Mouse (Mus musculus) hindbrain, embryonic 12.5 days (tissue): ENCODE measurements around the gene Igf1r. TPM values are rescaled to one million over a fixed set of nuclear protein-coding genes. Genes with fewer than 3 reads are reported as not detected.

Experiments
- ATAC-seq: fragments of 200-750 bp; cut with Nextera tagmentation; 2 replicates; pipeline ENCODE4 v1.8.0; 2017; ENCODE audit warnings: moderate TSS enrichment; ENCODE audit not compliant: low FRiP score
- H3K27ac ChIP-seq: fragments of 300-500 bp; sonication (generic); 2 replicates; pipeline ENCODE4 v1.5.1; 2016; ENCODE audit warnings: mild to moderate bottlenecking
- H3K27me3 ChIP-seq: fragments of 300-500 bp; sonication (generic); 2 replicates; pipeline ENCODE4 v1.6.1; 2016; ENCODE audit warnings: mild to moderate bottlenecking
- H3K36me3 ChIP-seq: fragments of 300-500 bp; sonication (generic); 2 replicates; pipeline ENCODE4 v1.6.1; 2016; ENCODE audit warnings: mild to moderate bottlenecking
- H3K4me1 ChIP-seq: fragments of 300-500 bp; sonication (generic); 2 replicates; pipeline ENCODE4 v1.6.1; 2016
- H3K4me2 ChIP-seq: fragments of 300-500 bp; sonication (generic); replicated peaks from 2 replicates; pipeline ENCODE4 v1.6.1; 2016; ENCODE audit warnings: mild to moderate bottlenecking
- H3K4me3 ChIP-seq: fragments of 300-500 bp; sonication (generic); 2 replicates; pipeline ENCODE4 v1.5.1; 2016; ENCODE audit warnings: mild to moderate bottlenecking
- H3K9ac ChIP-seq: fragments of 300-500 bp; sonication (generic); 2 replicates; pipeline ENCODE4 v1.6.1; 2016; ENCODE audit warnings: mild to moderate bottlenecking, moderate library complexity
- H3K9me3 ChIP-seq: fragments of 300-500 bp; sonication (generic); replicated peaks from 2 replicates; pipeline ENCODE4 v1.6.1; 2016; ENCODE audit warnings: mild to moderate bottlenecking
- WGBS: fragments of 180-500 bp; shearing (Covaris S2); methylation state at CpG from one replicate; pipeline ENCODE4 v1.1.7; 2016; 5-methylcytosine and 5-hydroxymethylcytosine counted together
- polyA plus RNA-seq: library from polyadenylated mRNA; unstranded; fragments of >200 nt; fragmentation: Nextera tagmentation; extraction: Ambion mirVana; gene quantifications from 2 replicates; pipeline ENCODE4 v1.2.1, GENCODE M21; 2016

Gene Igf1r
- polyA plus RNA-seq, 1 experiment from 2014 or later = 42.3 TPM

- no peak for ATAC-seq
- H3K27ac ChIP-seq = 0 out of 2 replicates have a peak overlapping the region, but pooled peaks have one; percentile 7
- no peaks in the 10 kb centered on the region for H3K36me3 ChIP-seq
- 78% methylated on average over 14 of the region's 14 CpGs for WGBS
- peaks cover 45% of the 10 kb centered on the region for H3K4me1 ChIP-seq
- no peak overlapping the region for H3K4me2 ChIP-seq
- H3K9ac ChIP-seq = no peak overlapping the region
- H3K4me3 ChIP-seq = no peak overlapping the region
- H3K27me3 ChIP-seq = no peaks in the 10 kb centered on the region
- H3K9me3 ChIP-seq = no peaks in the 10 kb centered on the region
Measured at GRCm38 (mm10) chr7:68072524-68073459, 120.2 kb downstream of the Igf1r start.

- Histone ChIP-seq H3K4me2 (no peak overlapping the region), H3K9me3 (no peaks in the 10 kb centered on the region), H3K27me3 (no peaks in the 10 kb centered on the region), H3K9ac (no peak overlapping the region), H3K27ac (no peak overlapping the region), H3K36me3 (no peaks in the 10 kb centered on the region), H3K4me3 (no peak overlapping the region), H3K4me1 (peaks cover 46% of the 10 kb centered on the region)
- no peak for ATAC-seq
- 48% methylated on average over 8 of the region's 8 CpGs for WGBS
Measured at GRCm38 (mm10) chr7:68073460-68073806, 120.8 kb downstream of the Igf1r start.

- Histone ChIP-seq H3K9ac (no peak overlapping the region), H3K27me3 (no peaks in the 10 kb centered on the region), H3K4me3 (no peak overlapping the region), H3K9me3 (no peaks in the 10 kb centered on the region), H3K4me1 (peaks cover 47% of the 10 kb centered on the region), H3K4me2 (no peak overlapping the region), H3K36me3 (no peaks in the 10 kb centered on the region), H3K27ac (no peak overlapping the region)
- 90% methylated on average over 11 of the region's 11 CpGs for WGBS
- ATAC-seq = no peak
Measured at GRCm38 (mm10) chr7:68074748-68075147, 122.1 kb downstream of the Igf1r start.

GRCm38 (mm10) chr7:68075401-68075800 is 122.8 kb downstream of the Igf1r start:
- Histone ChIP-seq H3K9ac (no peak overlapping the region), H3K27ac (no peak overlapping the region), H3K4me3 (no peak overlapping the region), H3K36me3 (no peaks in the 10 kb centered on the region), H3K9me3 (no peaks in the 10 kb centered on the region), H3K4me1 (peaks cover 48% of the 10 kb centered on the region), H3K4me2 (no peak overlapping the region), H3K27me3 (no peaks in the 10 kb centered on the region)
- no peak for ATAC-seq
- 82% methylated on average over 3 of the region's 3 CpGs for WGBS

- no peaks in the 10 kb centered on the region for H3K27me3 ChIP-seq
- H3K4me3 ChIP-seq = no peak overlapping the region
- no peaks in the 10 kb centered on the region for H3K36me3 ChIP-seq
- peaks cover 55% of the 10 kb centered on the region for H3K4me1 ChIP-seq
- H3K4me2 ChIP-seq = no peak overlapping the region
- H3K9ac ChIP-seq = no peak overlapping the region
- H3K27ac ChIP-seq = no peak overlapping the region
- ATAC-seq = no peak
- 46% methylated on average over 11 of the region's 11 CpGs for WGBS
- no peaks in the 10 kb centered on the region for H3K9me3 ChIP-seq
Measured at GRCm38 (mm10) chr7:68080122-68080845, 127.7 kb downstream of the Igf1r start.

GRCm38 (mm10) chr7:68085338-68085737 is 132.7 kb downstream of the Igf1r start:
- Histone ChIP-seq H3K36me3 (no peaks in the 10 kb centered on the region), H3K9ac (0 out of 2 replicates have a peak overlapping the region, but pooled peaks have one; percentile 5), H3K4me1 (peaks cover 67% of the 10 kb centered on the region), H3K4me3 (no peak overlapping the region), H3K27ac (peak overlapping the region; percentile 91), H3K9me3 (no peaks in the 10 kb centered on the region), H3K4me2 (peak overlapping the region; percentile 36), H3K27me3 (no peaks in the 10 kb centered on the region)
- peak; percentile 85 for ATAC-seq
- under 1% methylated on average over 12 of the region's 12 CpGs for WGBS

GRCm38 (mm10) chr7:68085870-68086341 is 133.3 kb downstream of the Igf1r start:
- no peak overlapping the region for H3K4me3 ChIP-seq
- peak overlapping the region; percentile 91 for H3K27ac ChIP-seq
- peaks cover 64% of the 10 kb centered on the region for H3K4me1 ChIP-seq
- ATAC-seq = peak; percentile 57
- no peaks in the 10 kb centered on the region for H3K9me3 ChIP-seq
- H3K27me3 ChIP-seq = no peaks in the 10 kb centered on the region
- 24% methylated on average over 4 of the region's 4 CpGs for WGBS
- H3K36me3 ChIP-seq = no peaks in the 10 kb centered on the region
- H3K9ac ChIP-seq = no peak overlapping the region
- H3K4me2 ChIP-seq = 0 out of 2 replicates have a peak overlapping the region, but pooled peaks have one; percentile 36

- Histone ChIP-seq H3K4me2 (no peak overlapping the region), H3K4me1 (peaks cover 54% of the 10 kb centered on the region), H3K27ac (no peak overlapping the region), H3K27me3 (no peaks in the 10 kb centered on the region), H3K9ac (no peak overlapping the region), H3K4me3 (no peak overlapping the region), H3K36me3 (no peaks in the 10 kb centered on the region), H3K9me3 (no peaks in the 10 kb centered on the region)
- ATAC-seq = no peak
- 50% methylated on average over 4 of the region's 4 CpGs for WGBS
Measured at GRCm38 (mm10) chr7:68087496-68087895, 134.9 kb downstream of the Igf1r start.

- Histone ChIP-seq H3K4me1 (peaks cover 47% of the 10 kb centered on the region), H3K4me3 (no peak overlapping the region), H3K9me3 (no peaks in the 10 kb centered on the region), H3K36me3 (no peaks in the 10 kb centered on the region), H3K4me2 (no peak overlapping the region), H3K27ac (no peak overlapping the region), H3K27me3 (no peaks in the 10 kb centered on the region), H3K9ac (no peak overlapping the region)
- no peak for ATAC-seq
- 86% methylated on average over 6 of the region's 6 CpGs for WGBS
Measured at GRCm38 (mm10) chr7:68088825-68089224, 136.2 kb downstream of the Igf1r start.

- Histone ChIP-seq H3K4me2 (no peak overlapping the region), H3K27ac (no peak overlapping the region), H3K4me1 (peaks cover 41% of the 10 kb centered on the region), H3K9me3 (no peaks in the 10 kb centered on the region), H3K9ac (no peak overlapping the region), H3K4me3 (no peak overlapping the region), H3K36me3 (no peaks in the 10 kb centered on the region), H3K27me3 (no peaks in the 10 kb centered on the region)
- WGBS = 92% methylated on average over 10 of the region's 10 CpGs
- ATAC-seq = no peak
Measured at GRCm38 (mm10) chr7:68089725-68090124, 137.1 kb downstream of the Igf1r start.

- Histone ChIP-seq H3K27ac (no peak overlapping the region), H3K9ac (no peak overlapping the region), H3K9me3 (no peaks in the 10 kb centered on the region), H3K4me2 (no peak overlapping the region), H3K4me3 (no peak overlapping the region), H3K27me3 (no peaks in the 10 kb centered on the region), H3K4me1 (peaks cover 35% of the 10 kb centered on the region), H3K36me3 (no peaks in the 10 kb centered on the region)
- ATAC-seq = no peak
- 88% methylated on average over 8 of the region's 8 CpGs for WGBS
Measured at GRCm38 (mm10) chr7:68090576-68090975, 137.9 kb downstream of the Igf1r start.

GRCm38 (mm10) chr7:68092304-68092978 is 139.8 kb downstream of the Igf1r start:
- no peaks in the 10 kb centered on the region for H3K9me3 ChIP-seq
- H3K36me3 ChIP-seq = no peaks in the 10 kb centered on the region
- no peak overlapping the region for H3K27ac ChIP-seq
- no peak overlapping the region for H3K4me3 ChIP-seq
- H3K4me1 ChIP-seq = peaks cover 27% of the 10 kb centered on the region
- no peak overlapping the region for H3K4me2 ChIP-seq
- no peaks in the 10 kb centered on the region for H3K27me3 ChIP-seq
- 82% methylated on average over 8 of the region's 8 CpGs for WGBS
- no peak for ATAC-seq
- no peak overlapping the region for H3K9ac ChIP-seq
